18 mouse cellular contexts compared by ENCODE assay signal in genomic region chr3:53142528-53142927, GRCm38 (mm10).
A peak's percentile ranks its signal among the peaks of the same experiment; 100 is the strongest.
DNase-seq lines count a peak whose midpoint lies in the region; ATAC-seq lines count a peak whose summit lies in the region.
"Had no signal": no experiment of that assay in that cellular context is flagged by ENCODE, and none has a peak within 500 bp of the region (broad histone marks: within the 10 kb centered on the region; RNA-seq: fewer than 3 reads in every experiment).

No protein-coding gene starts in this region.

- no peak for ATAC-seq in forebrain, embryonic 11.5 days (replicated peaks; ENCODE audit: low FRiP score)
- ATAC-seq: CD4-positive, CD25-positive, alpha-beta regulatory T cell, adult 4 months; forebrain, postnatal 0 days had no signal

- H3K36me3 ChIP-seq in forebrain, embryonic 11.5 days (ENCODE audit: control insufficient read depth, insufficient read depth, low read length), result no peaks in the 10 kb centered on the region
- H3K36me3 ChIP-seq: heart, embryonic 13.5 days; hindbrain, embryonic 15.5 days; limb, embryonic 10.5 days; liver, embryonic 13.5 days; midbrain, embryonic 12.5 days had no signal

- no peak overlapping the region for H3K9ac ChIP-seq in forebrain, embryonic 11.5 days (ENCODE audit: low read length)
- H3K9ac ChIP-seq: forebrain, postnatal 0 days; heart, embryonic 13.5 days; hindbrain, embryonic 15.5 days; liver, embryonic 13.5 days; midbrain, embryonic 12.5 days had no signal

- H3K27me3 ChIP-seq in forebrain, embryonic 11.5 days (ENCODE audit: control insufficient read depth, insufficient read depth, low read length), result no peaks in the 10 kb centered on the region
- H3K27me3 ChIP-seq: heart, embryonic 13.5 days; hindbrain, embryonic 15.5 days; liver, embryonic 13.5 days; midbrain, embryonic 12.5 days had no signal

- no peaks in the 10 kb centered on the region for H3K4me1 ChIP-seq in forebrain, embryonic 11.5 days (replicated peaks; ENCODE audit: control insufficient read depth, insufficient read depth, low read length)
- H3K4me1 ChIP-seq: liver, embryonic 13.5 days; midbrain, embryonic 12.5 days had no signal

- H3K4me3 ChIP-seq in forebrain, embryonic 11.5 days (ENCODE audit: low read depth, low read length), result no peak overlapping the region
- H3K4me3 ChIP-seq: heart, embryonic 13.5 days; hindbrain, embryonic 15.5 days; limb, embryonic 10.5 days; liver, embryonic 13.5 days; midbrain, embryonic 12.5 days had no signal

- intact Hi-C loops in gastrocnemius, postnatal 14 days (cut with DNase I; ENCODE audit: low total_unique reads), result no loop called here
- intact Hi-C loops in gastrocnemius, postnatal 36 days (cut with DNase I), result no loop called here

- 59% methylated on average over 9 of the region's 9 CpGs for WGBS in forebrain, embryonic 11.5 days

- peak; percentile 12 for DNase-seq in gastrocnemius, postnatal 14 days
- DNase-seq in gastrocnemius, postnatal 36 days, result no peak
- peak; percentile 14 for DNase-seq in kidney, postnatal 36 days
- no peak for DNase-seq in kidney, adult 18-20 months
- DNase-seq in cerebellum, postnatal 10 days, result peak; percentile 70 to 71
- DNase-seq in skeletal muscle tissue, adult 2 months (ENCODE audit: low read depth, low spot score), result peak; percentile 42
- no peak for DNase-seq in forebrain, embryonic 11.5 days (ENCODE audit: low spot score)
- DNase-seq: embryo, embryonic 11 days; forebrain, postnatal 0 days; liver, embryonic 13.5 days; lung, postnatal 36 days; right cerebral cortex, postnatal 25 days; thymus, adult 18-20 months had no signal

- H3K27ac ChIP-seq in forebrain, embryonic 11.5 days (ENCODE audit: low read depth, low read length), result no peak overlapping the region
- H3K27ac ChIP-seq: heart, embryonic 13.5 days; hindbrain, embryonic 15.5 days; limb, embryonic 10.5 days; liver, embryonic 13.5 days; midbrain, embryonic 12.5 days had no signal

- H3K4me2 ChIP-seq in forebrain, embryonic 11.5 days (ENCODE audit: low read depth, low read length, severe bottlenecking), result no peak overlapping the region
- H3K4me2 ChIP-seq: heart, embryonic 13.5 days; hindbrain, embryonic 15.5 days; liver, embryonic 13.5 days; midbrain, embryonic 12.5 days had no signal

- H3K9me3 ChIP-seq in forebrain, embryonic 11.5 days (ENCODE audit: control insufficient read depth, low read length), result no peaks in the 10 kb centered on the region
- H3K9me3 ChIP-seq: heart, embryonic 13.5 days; hindbrain, embryonic 15.5 days; limb, embryonic 10.5 days; liver, embryonic 13.5 days; midbrain, embryonic 12.5 days had no signal

Comparison
In these comparisons a context has a peak if more than half of its experiments do, and no peak if none do; other contexts are left out.
1. DNase-seq: peak in gastrocnemius, postnatal 14 days (single experiment), kidney, postnatal 36 days (2 of 2), cerebellum, postnatal 10 days (2 of 2) and skeletal muscle tissue, adult 2 months (single experiment); none in gastrocnemius, postnatal 36 days (0 of 2), kidney, adult 18-20 months (single experiment) and forebrain, embryonic 11.5 days (single experiment).